Mouse (Mus musculus) lung, adult 2 months (tissue): ENCODE measurements around the gene Lmntd1.

Experiments
- CTCF ChIP-seq: fragments of 200-500 bp; IDR thresholded peaks from 2 replicates; pipeline ENCODE4 v1.5.1; 2011; ENCODE audit warnings: mild to moderate bottlenecking, low read length, control low read depth; ENCODE audit not compliant: insufficient read depth
- POLR2A ChIP-seq: fragments of 200-500 bp; IDR thresholded peaks from 2 replicates; pipeline ENCODE4 v1.6.1; 2011; ENCODE audit warnings: low read depth, mild to moderate bottlenecking, control low read depth, low read length, borderline replicate concordance; ENCODE audit errors: extremely low read depth

GRCm38 (mm10) chr6:145522617-145523016 is 91.5 kb downstream of the Lmntd1 start:
- TF ChIP-seq CTCF = no peak
- no peak for TF ChIP-seq POLR2A
